Mouse (Mus musculus) cerebellum, adult 2 months (tissue): Measurements from ENCODE around the gene Ptges2. TPM values are rescaled to one million over a fixed set of nuclear protein-coding genes. Genes with fewer than 3 reads are reported as not detected.

Experiments
- DNase-seq, 2 experiments: peaks; one replicate each; pipeline ENCODE4 v3.0.0; 2021
- H3K27ac ChIP-seq: fragments of 200-500 bp; 2 replicates; pipeline ENCODE4 v1.5.1; 2012; ENCODE audit warnings: low read length, control low read depth, inconsistent platforms; ENCODE audit not compliant: insufficient read depth
- H3K27me3 ChIP-seq: fragments of 200-500 bp; 2 replicates; pipeline ENCODE4 v1.6.1; 2012; ENCODE audit warnings: inconsistent platforms, mild to moderate bottlenecking, low read length, moderate library complexity; ENCODE audit not compliant: control insufficient read depth, insufficient read depth
- H3K4me1 ChIP-seq: fragments of 200-500 bp; 2 replicates; pipeline ENCODE4 v1.6.1; 2011; ENCODE audit warnings: low read length; ENCODE audit not compliant: control insufficient read depth, insufficient read depth
- H3K4me3 ChIP-seq: fragments of 200-500 bp; replicated peaks from 2 replicates; pipeline ENCODE3; 2011; ENCODE audit warnings: mild to moderate bottlenecking, low read depth, low read length, control low read depth; ENCODE audit not compliant: insufficient read depth
- CTCF ChIP-seq: fragments of 200-500 bp; IDR thresholded peaks from 2 replicates; pipeline ENCODE4 v1.5.1; 2011; ENCODE audit warnings: low read depth, mild to moderate bottlenecking, control low read depth, low read length, moderate library complexity, borderline replicate concordance; ENCODE audit not compliant: insufficient read depth
- POLR2A ChIP-seq: fragments of 200-500 bp; IDR thresholded peaks from 2 replicates; pipeline ENCODE4 v1.6.1; 2011; ENCODE audit warnings: low read length, control low read depth, borderline replicate concordance; ENCODE audit not compliant: insufficient read depth
- WGBS: fragments of 180-500 bp; shearing (Covaris S2); methylation state at CpG from one replicate; pipeline ENCODE4 v1.1.7; 2018; 5-methylcytosine and 5-hydroxymethylcytosine counted together
- polyA plus RNA-seq: library from polyadenylated mRNA; depleted of rRNA; stranded (reverse); fragments of >200 nt; gene quantifications from 2 replicates; pipeline ENCODE4 v1.2.3, GENCODE M21; 2012

Ptges2 gene
- polyA plus RNA-seq, 1 experiment, result 60.9 TPM

GRCm38 (mm10) chr2:32392063-32392462 lies 3.6 kb upstream of the Ptges2 start:
- 81% methylated on average over 5 of the region's 5 CpGs for WGBS
- Histone ChIP-seq H3K27me3 (no peaks in the 10 kb centered on the region), H3K27ac (no peak overlapping the region), H3K4me3 (no peak overlapping the region), H3K4me1 (peaks cover 3% of the 10 kb centered on the region)
- TF ChIP-seq CTCF (no peak), POLR2A (no peak)
- DNase-seq, result no peak

DNA sequence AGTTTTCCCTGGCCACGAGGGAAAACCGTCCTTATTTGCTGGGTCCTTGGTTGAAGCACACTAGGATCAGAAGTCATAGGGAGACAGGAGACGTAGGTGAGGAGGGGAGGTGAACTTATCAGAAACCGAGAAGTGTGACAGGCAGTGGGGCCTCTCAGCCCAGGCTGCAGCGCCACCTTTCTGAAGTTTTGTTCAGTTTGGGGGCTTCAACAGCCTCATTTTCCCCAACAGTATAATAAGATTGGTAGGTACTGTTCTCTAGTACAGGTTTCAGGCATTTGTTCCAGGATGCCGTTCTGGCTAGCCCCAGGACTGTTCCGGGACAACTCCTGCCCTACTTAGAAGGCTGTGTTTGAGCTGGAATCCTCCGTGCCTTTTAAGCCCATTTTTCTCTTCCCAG lies 723 bp upstream of the Ptges2 start:
- TF ChIP-seq CTCF (peak; percentile 21; the same call in 1 of the 2 replicates), POLR2A (no peak)
- Histone ChIP-seq H3K4me1 (peaks cover 5% of the 10 kb centered on the region), H3K27me3 (no peaks in the 10 kb centered on the region), H3K27ac (peak overlapping the region; percentile 47; the same call in 1 of the 2 replicates), H3K4me3 (peak overlapping the region; percentile 59)
- DNase-seq, result no peak
- WGBS, result 4% methylated on average over 8 of the region's 8 CpGs

GRCm38 (mm10) chr2:32395946-32396621 lies 388 bp downstream of the Ptges2 start:
- H3K4me1 ChIP-seq, result peaks cover 5% of the 10 kb centered on the region
- peak overlapping the region; percentile 59 for H3K4me3 ChIP-seq
- peak; percentile 55 for TF ChIP-seq POLR2A
- no peak for TF ChIP-seq CTCF
- H3K27me3 ChIP-seq, result no peaks in the 10 kb centered on the region
- WGBS, result under 1% methylated on average over 59 of the region's 59 CpGs
- DNase-seq, result peak; percentile 91 to 94
- H3K27ac ChIP-seq, result peak overlapping the region; percentile 57

GRCm38 (mm10) chr2:32396695-32397094 lies 999 bp downstream of the Ptges2 start:
- peak in 1 of 2 experiments; percentile 36 for DNase-seq
- TF ChIP-seq CTCF (no peak), POLR2A (no peak)
- peak overlapping the region; percentile 54 for H3K27ac ChIP-seq
- H3K4me1 ChIP-seq, result peaks cover 5% of the 10 kb centered on the region
- H3K27me3 ChIP-seq, result no peaks in the 10 kb centered on the region
- WGBS, result 1% methylated on average over 15 of the region's 15 CpGs
- peak overlapping the region; percentile 59 for H3K4me3 ChIP-seq

- Histone ChIP-seq H3K4me1 (no peaks in the 10 kb centered on the region), H3K4me3 (no peak overlapping the region), H3K27ac (no peak overlapping the region), H3K27me3 (no peaks in the 10 kb centered on the region)
- DNase-seq, result peak; percentile 89 to 94
- WGBS, result 27% methylated on average over 2 of the region's 2 CpGs
- TF ChIP-seq CTCF (peak; percentile 100), POLR2A (no peak)
These were observed 9.0 kb downstream of the Ptges2 start for GRCm38 (mm10) chr2:32404663-32405062.

- TF ChIP-seq CTCF (no peak), POLR2A (no peak)
- no peaks in the 10 kb centered on the region for H3K4me1 ChIP-seq
- no peaks in the 10 kb centered on the region for H3K27me3 ChIP-seq
These were observed 11.6 kb downstream of the Ptges2 start for GRCm38 (mm10) chr2:32407144-32407824.

GRCm38 (mm10) chr2:32408429-32409424 lies 13.0 kb downstream of the Ptges2 start:
- 74% methylated on average over 25 of the region's 25 CpGs for WGBS
- no peaks in the 10 kb centered on the region for H3K27me3 ChIP-seq
- H3K4me1 ChIP-seq, result no peaks in the 10 kb centered on the region
- DNase-seq, result no peak
- no peak overlapping the region for H3K27ac ChIP-seq
- H3K4me3 ChIP-seq, result no peak overlapping the region
- TF ChIP-seq POLR2A, result no peak
- TF ChIP-seq CTCF, result no peak

More at GRCm38 (mm10) chr2:32407144-32407824, 11.6 kb downstream of the Ptges2 start:
- no peak for DNase-seq
- H3K4me3 ChIP-seq, result no peak overlapping the region
- no peak overlapping the region for H3K27ac ChIP-seq
- WGBS, result 81% methylated on average over 7 of the region's 7 CpGs
